ENCODE assay signal across 13 mouse cellular contexts in the genomic region with DNA sequence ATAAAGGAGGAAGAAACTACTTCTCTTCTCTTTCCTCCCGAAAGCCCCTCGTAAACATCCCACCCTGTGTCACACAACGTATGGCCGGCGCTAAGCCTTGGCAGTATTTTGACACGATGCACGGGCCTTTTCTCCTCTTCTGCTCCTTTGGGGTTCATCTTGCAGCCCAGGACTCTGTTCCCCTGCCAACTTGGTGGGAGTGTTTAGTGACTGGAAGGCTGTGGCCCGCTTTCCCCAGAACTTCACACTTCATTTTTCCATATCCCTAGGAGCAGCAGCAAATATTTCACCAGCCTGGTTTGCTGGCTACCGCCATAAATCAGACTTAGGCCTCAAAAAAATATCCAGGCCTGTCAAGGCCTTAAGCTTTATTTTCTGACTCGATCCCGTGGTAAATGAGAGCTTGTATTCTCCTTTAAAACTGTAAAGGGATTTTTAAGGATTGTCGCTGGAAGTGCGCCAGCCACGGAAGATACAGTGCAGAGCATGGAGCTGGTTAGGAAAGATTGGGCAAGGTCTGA.
DNase-seq lines count a peak whose midpoint lies in the region; ATAC-seq and TF ChIP-seq lines count a peak whose summit lies in the region.
"Had no signal": no experiment of that assay in that cellular context is flagged by ENCODE, and none has a peak within 500 bp of the region (broad histone marks: within the 10 kb centered on the region; RNA-seq: fewer than 3 reads in every experiment).

No protein-coding gene starts in this region.

- H3K4me3 ChIP-seq in kidney, embryonic 14.5 days (ENCODE audit: low read length) = no peak overlapping the region
- no peak overlapping the region for H3K4me3 ChIP-seq in midbrain, postnatal 0 days (ENCODE audit: low read depth, low read length)
- H3K4me3 ChIP-seq in midbrain, embryonic 13.5 days (replicated peaks) = no peak overlapping the region
- no peak overlapping the region for H3K4me3 ChIP-seq in limb, embryonic 13.5 days
- H3K4me3 ChIP-seq in thymus, adult 2 months (ENCODE audit: control insufficient read depth, insufficient read depth, low read length) = no peak overlapping the region
- H3K4me3 ChIP-seq: forebrain, embryonic 12.5 days; liver, embryonic 15.5 days had no signal

- no peak overlapping the region for H3K9ac ChIP-seq in kidney, embryonic 14.5 days (ENCODE audit: low read depth, low read length)
- H3K9ac ChIP-seq in midbrain, postnatal 0 days (replicated peaks; ENCODE audit: low read length, poor library complexity, severe bottlenecking) = no peak overlapping the region
- no peak overlapping the region for H3K9ac ChIP-seq in midbrain, embryonic 13.5 days (replicated peaks)
- no peak overlapping the region for H3K9ac ChIP-seq in limb, embryonic 13.5 days
- H3K9ac ChIP-seq: forebrain, embryonic 12.5 days; liver, embryonic 15.5 days had no signal

- no peak for TF ChIP-seq CTCF in midbrain, postnatal 0 days (IDR thresholded peaks at IDR 0.05)
- no peak for TF ChIP-seq CTCF in thymus, adult 2 months (IDR thresholded peaks at IDR 0.05; ENCODE audit: borderline replicate concordance, control insufficient read depth, extremely low read depth, insufficient read depth, low read length, poor library complexity)

- peaks cover 25% of the 10 kb centered on the region; the same call in 1 of the 2 replicates for H3K27me3 ChIP-seq in kidney, embryonic 14.5 days (ENCODE audit: control insufficient read depth, insufficient read depth, low read length)
- H3K27me3 ChIP-seq in midbrain, postnatal 0 days (ENCODE audit: insufficient read depth, low read length) = no peaks in the 10 kb centered on the region
- H3K27me3 ChIP-seq in midbrain, embryonic 13.5 days = no peaks in the 10 kb centered on the region
- H3K27me3 ChIP-seq in limb, embryonic 13.5 days = peaks cover 71% of the 10 kb centered on the region
- no peaks in the 10 kb centered on the region for H3K27me3 ChIP-seq in thymus, adult 2 months (ENCODE audit: control insufficient read depth, insufficient read depth, low read length)
- H3K27me3 ChIP-seq: forebrain, embryonic 12.5 days; liver, embryonic 15.5 days had no signal

- no peaks in the 10 kb centered on the region for H3K36me3 ChIP-seq in kidney, embryonic 14.5 days (ENCODE audit: control insufficient read depth, insufficient read depth, low read length)
- H3K36me3 ChIP-seq in midbrain, postnatal 0 days (ENCODE audit: insufficient read depth, low read length) = no peaks in the 10 kb centered on the region
- no peaks in the 10 kb centered on the region for H3K36me3 ChIP-seq in midbrain, embryonic 13.5 days
- H3K36me3 ChIP-seq in limb, embryonic 13.5 days = no peaks in the 10 kb centered on the region
- H3K36me3 ChIP-seq in thymus, adult 2 months (ENCODE audit: control insufficient read depth, insufficient read depth, low read length) = no peaks in the 10 kb centered on the region
- H3K36me3 ChIP-seq: forebrain, embryonic 12.5 days; liver, embryonic 15.5 days had no signal

- no peaks in the 10 kb centered on the region; the same call in 1 of the 2 replicates for H3K9me3 ChIP-seq in kidney, embryonic 14.5 days (ENCODE audit: control insufficient read depth, low read length)
- no peaks in the 10 kb centered on the region for H3K9me3 ChIP-seq in midbrain, postnatal 0 days (ENCODE audit: low read length)
- no peaks in the 10 kb centered on the region for H3K9me3 ChIP-seq in midbrain, embryonic 13.5 days
- H3K9me3 ChIP-seq in limb, embryonic 13.5 days = no peaks in the 10 kb centered on the region
- H3K9me3 ChIP-seq: forebrain, embryonic 12.5 days; liver, embryonic 15.5 days had no signal

- no peak overlapping the region for H3K27ac ChIP-seq in kidney, embryonic 14.5 days (ENCODE audit: low read depth, low read length)
- H3K27ac ChIP-seq in midbrain, postnatal 0 days (ENCODE audit: low read depth, low read length) = no peak overlapping the region
- no peak overlapping the region for H3K27ac ChIP-seq in midbrain, embryonic 13.5 days
- H3K27ac ChIP-seq in limb, embryonic 13.5 days = peak overlapping the region; percentile 63
- no peak overlapping the region for H3K27ac ChIP-seq in thymus, adult 2 months (ENCODE audit: control insufficient read depth, insufficient read depth, low read length)
- H3K27ac ChIP-seq: forebrain, embryonic 12.5 days; kidney, postnatal 0 days; liver, embryonic 15.5 days had no signal

- no peak overlapping the region for H3K4me2 ChIP-seq in kidney, embryonic 14.5 days (replicated peaks; ENCODE audit: low read depth, low read length)
- no peak overlapping the region for H3K4me2 ChIP-seq in midbrain, postnatal 0 days (ENCODE audit: low read depth, low read length, poor library complexity, severe bottlenecking)
- H3K4me2 ChIP-seq in midbrain, embryonic 13.5 days (replicated peaks) = no peak overlapping the region
- H3K4me2 ChIP-seq in limb, embryonic 13.5 days (replicated peaks) = peak overlapping the region; percentile 30
- H3K4me2 ChIP-seq: forebrain, embryonic 12.5 days; liver, embryonic 15.5 days had no signal

- no peak for TF ChIP-seq POLR2A in thymus, adult 2 months (IDR thresholded peaks at IDR 0.05; ENCODE audit: control insufficient read depth, extremely low read depth, insufficient read depth, low read length, poor library complexity)

- peaks cover 11% of the 10 kb centered on the region; the same call in 1 of the 2 replicates for H3K4me1 ChIP-seq in kidney, embryonic 14.5 days (ENCODE audit: control insufficient read depth, insufficient read depth, low read length)
- no peaks in the 10 kb centered on the region for H3K4me1 ChIP-seq in midbrain, postnatal 0 days (ENCODE audit: insufficient read depth, low read length)
- no peaks in the 10 kb centered on the region for H3K4me1 ChIP-seq in midbrain, embryonic 13.5 days (replicated peaks)
- peaks cover 47% of the 10 kb centered on the region for H3K4me1 ChIP-seq in limb, embryonic 13.5 days
- peaks cover 15% of the 10 kb centered on the region for H3K4me1 ChIP-seq in thymus, adult 2 months (replicated peaks; ENCODE audit: control insufficient read depth, insufficient read depth, low read length)
- H3K4me1 ChIP-seq: forebrain, embryonic 12.5 days; liver, embryonic 15.5 days had no signal

- 37% methylated on average over 14 of the region's 14 CpGs for WGBS in kidney, embryonic 14.5 days
- 60% methylated on average over 14 of the region's 14 CpGs for WGBS in midbrain, postnatal 0 days
- 80% methylated on average over 14 of the region's 14 CpGs for WGBS in midbrain, embryonic 13.5 days
- 14% methylated on average over 14 of the region's 14 CpGs for WGBS in limb, embryonic 13.5 days
- 96% methylated on average over 14 of the region's 14 CpGs for WGBS in thymus, adult 2 months

- ATAC-seq in kidney, embryonic 14.5 days (ENCODE audit: low FRiP score, low TSS enrichment) = no peak
- ATAC-seq in midbrain, postnatal 0 days (ENCODE audit: low FRiP score) = no peak
- no peak for ATAC-seq in midbrain, embryonic 13.5 days
- peak; percentile 69 for ATAC-seq in limb, embryonic 13.5 days (ENCODE audit: low FRiP score, low read depth)
- ATAC-seq: hindbrain, embryonic 16.5 days had no signal

- DNase-seq in adrenal gland, postnatal 14 days = peak; percentile 33
- DNase-seq in adrenal gland, adult (ENCODE audit: inconsistent age in 2 of 2, low spot score in 1 of 2) = no peak
- peak; percentile 38 for DNase-seq in kidney, postnatal 10 days
- DNase-seq in midbrain, postnatal 0 days (ENCODE audit: low spot score) = peak; percentile 12
- DNase-seq in thymus, adult 2 months = no peak
- DNase-seq: gastrocnemius, postnatal 36 days had no signal

Comparison
In these comparisons a context has a peak if more than half of its experiments do, and no peak if none do; other contexts are left out.
1. DNase-seq: peak in adrenal gland, postnatal 14 days (single experiment), kidney, postnatal 10 days (single experiment) and midbrain, postnatal 0 days (single experiment); none in adrenal gland, adult (0 of 2) and thymus, adult 2 months (single experiment).